Mouse (Mus musculus) fibroblast of lung, adult 2 months (primary cell): ENCODE data around the gene Zkscan16.

Experiments used
- DNase-seq: peaks from one replicate; pipeline ENCODE4 v3.0.0-alpha.2; 2011; ENCODE audit warnings: low read depth

The Zkscan16 gene

GRCm38 (mm10) chr4:58941638-58942037 is 1.8 kb upstream of the Zkscan16 start:
- no peak for DNase-seq

- no peak for DNase-seq
Observed at GRCm38 (mm10) chr4:58942942-58943341, 486 bp upstream of the Zkscan16 start.

- no peak for DNase-seq
Observed at GRCm38 (mm10) chr4:58944206-58944553, 752 bp downstream of the Zkscan16 start.

- no peak for DNase-seq
Observed at GRCm38 (mm10) chr4:58944695-58945094, 1.3 kb downstream of the Zkscan16 start.

- no peak for DNase-seq
Observed at GRCm38 (mm10) chr4:58948391-58948790, 5.0 kb downstream of the Zkscan16 start.

GRCm38 (mm10) chr4:58952630-58953029 is 9.2 kb downstream of the Zkscan16 start:
- DNase-seq: no peak

DNA sequence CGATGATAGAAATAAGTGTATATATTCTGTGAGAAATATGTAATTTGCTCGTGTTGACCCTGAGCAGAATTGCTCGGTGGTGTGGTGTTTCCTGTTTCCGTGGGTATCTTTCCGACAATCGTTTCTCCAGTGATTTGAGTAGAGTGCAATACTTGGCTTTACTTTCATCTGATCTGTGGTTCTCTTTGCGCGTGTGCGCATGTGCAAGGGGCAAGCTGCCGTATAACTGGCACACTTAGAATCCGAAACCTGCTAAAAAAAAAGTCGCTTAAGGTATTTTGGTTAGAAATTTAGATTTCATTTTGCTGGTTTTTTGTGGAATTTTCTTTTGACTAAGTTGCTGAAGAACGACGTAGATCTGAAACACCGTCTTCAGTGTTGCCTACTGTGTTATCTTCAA is 18.3 kb downstream of the Zkscan16 start:
- DNase-seq: no peak

DNA sequence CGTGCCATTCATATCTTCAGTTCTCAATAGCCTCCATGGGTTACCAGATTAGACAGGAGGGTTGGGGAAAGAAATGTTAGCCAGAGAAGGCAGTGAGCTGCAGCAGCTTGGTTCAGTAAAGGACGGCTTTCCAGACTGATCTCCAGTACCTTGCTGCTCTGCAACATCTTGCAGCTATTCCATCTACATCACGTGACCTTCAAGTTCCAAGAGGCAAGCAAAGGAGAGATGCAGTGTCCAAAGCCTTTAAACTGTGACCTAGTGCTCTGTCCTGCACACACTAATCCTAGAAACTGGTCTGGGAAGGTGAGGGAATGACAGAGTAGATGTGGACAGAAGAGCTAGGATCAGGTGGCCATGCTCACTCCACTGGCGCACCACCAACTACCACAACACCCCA is 19.8 kb downstream of the Zkscan16 start:
- no peak for DNase-seq

GRCm38 (mm10) chr4:58965136-58965535 is 21.7 kb downstream of the Zkscan16 start:
- peak; percentile 16 for DNase-seq

- DNase-seq: no peak
Observed at GRCm38 (mm10) chr4:58970678-58971077, 27.2 kb downstream of the Zkscan16 start.

GRCm38 (mm10) chr4:58975711-58976110 is 32.3 kb downstream of the Zkscan16 start:
- DNase-seq: no peak

DNA sequence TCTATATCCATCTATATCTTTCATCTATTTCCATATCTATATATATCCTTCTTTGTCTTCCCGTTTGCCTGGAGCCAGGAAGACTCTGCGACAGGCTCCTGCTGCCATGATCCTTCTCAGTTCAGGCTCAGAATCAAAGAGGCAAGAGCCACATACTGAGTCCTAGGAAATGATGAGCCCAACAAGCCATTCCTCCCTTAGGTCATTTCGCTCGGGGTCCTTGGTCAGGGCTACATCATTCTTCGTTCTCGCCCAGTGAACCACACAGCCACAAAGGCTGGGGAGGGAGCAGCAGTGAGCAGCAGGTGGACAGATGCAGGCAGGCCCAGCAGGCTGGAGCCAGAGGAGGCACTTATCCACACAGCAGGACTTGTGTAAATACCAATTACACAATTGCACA is 38.0 kb downstream of the Zkscan16 start:
- DNase-seq: no peak

DNA sequence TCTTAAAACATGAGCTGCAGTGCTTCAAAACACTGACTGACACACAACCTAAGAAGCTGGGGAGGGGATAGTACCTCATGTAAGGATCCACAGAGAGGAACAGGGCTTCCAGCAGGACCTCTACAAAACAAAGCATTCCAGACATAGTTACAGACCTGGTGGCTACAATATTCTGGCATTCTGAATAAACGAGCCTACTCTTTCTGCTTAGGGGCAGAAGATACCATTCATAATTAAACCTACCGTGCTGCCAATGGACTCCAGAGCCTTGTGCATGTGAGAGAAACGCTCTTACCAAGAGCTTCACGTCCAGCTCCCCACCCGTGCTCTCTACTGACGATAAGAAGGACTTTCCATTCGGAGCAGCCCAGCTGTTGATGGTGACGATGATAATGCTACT is 39.4 kb downstream of the Zkscan16 start:
- no peak for DNase-seq

GRCm38 (mm10) chr4:58985157-58985648 is 41.8 kb downstream of the Zkscan16 start:
- DNase-seq: peak; percentile 46

DNA sequence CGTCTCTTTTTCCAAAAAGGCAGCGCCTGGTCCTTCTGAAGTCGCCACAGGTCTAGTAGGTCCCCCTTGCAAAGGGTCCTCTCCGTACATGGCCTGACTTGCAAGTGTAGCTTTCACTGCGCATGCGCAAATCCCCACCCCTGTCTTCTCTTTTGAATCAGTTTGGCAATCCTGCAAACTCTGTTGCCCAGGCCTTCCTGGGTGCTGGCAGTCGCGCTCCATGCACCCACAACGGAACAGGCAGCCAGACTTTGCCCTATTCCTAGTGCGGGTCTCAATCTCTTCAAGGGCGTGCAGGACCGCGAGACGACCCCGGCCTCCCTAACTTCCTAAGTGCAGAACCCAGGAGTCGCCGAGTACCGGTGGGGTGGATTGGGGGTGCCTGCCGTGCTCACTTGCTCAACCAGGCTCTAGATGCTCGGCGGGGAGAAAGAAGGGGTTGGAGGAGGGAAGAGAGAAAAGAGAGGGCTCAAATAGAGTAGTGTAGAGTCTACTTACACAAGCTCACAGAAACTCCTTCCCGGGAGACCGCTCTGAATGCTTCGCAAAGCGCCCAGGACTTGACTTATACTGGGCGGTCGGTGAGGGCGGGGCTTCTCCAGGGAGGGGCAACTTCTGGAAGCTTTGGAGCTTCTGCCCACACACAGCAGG is 43.2 kb downstream of the Zkscan16 start, which contains the start of gene Ptgr1:
Gene Ptgr1, minus strand, starts transcription at position 580 of the 651 bp plus-strand sequence.
- peak; percentile 44 for DNase-seq

DNA sequence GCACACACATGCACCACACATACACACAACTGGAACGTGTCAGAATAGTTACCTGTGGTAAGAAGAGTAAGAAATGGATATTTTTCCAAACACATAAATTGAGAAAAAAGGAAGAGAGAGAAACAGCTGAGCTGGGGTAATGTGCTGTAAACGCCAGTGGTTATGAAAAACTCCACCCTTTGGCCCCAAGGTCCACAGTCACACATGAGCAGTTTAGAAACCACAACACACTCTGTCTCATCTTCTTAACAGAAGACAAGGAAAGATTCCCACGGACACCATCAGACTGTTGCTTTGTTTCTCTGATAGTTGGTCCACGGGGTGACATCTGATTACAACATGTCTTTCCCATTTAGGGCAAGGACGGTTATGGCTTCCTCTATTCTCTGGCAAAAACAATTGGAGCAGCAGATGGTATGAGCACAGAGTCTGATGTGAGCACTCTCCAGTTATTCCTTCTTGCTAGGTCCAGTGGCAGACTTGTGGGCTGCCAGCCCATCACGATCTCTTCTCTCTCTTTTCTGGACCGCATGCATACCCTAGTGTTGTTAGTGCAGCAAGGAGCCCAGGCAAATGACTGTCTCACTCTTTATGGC is 46.0 kb downstream of the Zkscan16 start:
- DNase-seq: no peak

GRCm38 (mm10) chr4:58990609-58991434 is 47.4 kb downstream of the Zkscan16 start:
- DNase-seq: no peak

DNA sequence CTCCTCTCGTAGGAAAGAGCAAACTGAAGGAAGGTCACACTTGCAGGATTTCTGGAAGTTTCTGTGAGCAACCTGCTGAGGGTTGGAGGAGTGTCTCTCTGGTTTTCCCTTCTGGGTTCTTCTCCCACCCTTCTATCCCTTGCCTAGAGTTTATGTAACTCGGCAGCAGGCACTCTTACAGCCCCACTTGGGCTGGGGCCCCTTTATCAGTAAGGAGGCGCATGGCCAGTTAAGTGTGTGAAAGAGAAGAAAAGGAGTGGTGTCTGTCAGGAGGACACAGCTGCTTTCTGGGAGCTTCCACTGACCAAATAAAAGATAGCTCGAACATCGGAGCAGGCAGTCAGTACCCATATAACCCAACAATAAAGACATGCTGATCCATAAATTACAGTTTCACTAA is 48.8 kb downstream of the Zkscan16 start:
- DNase-seq: no peak

DNA sequence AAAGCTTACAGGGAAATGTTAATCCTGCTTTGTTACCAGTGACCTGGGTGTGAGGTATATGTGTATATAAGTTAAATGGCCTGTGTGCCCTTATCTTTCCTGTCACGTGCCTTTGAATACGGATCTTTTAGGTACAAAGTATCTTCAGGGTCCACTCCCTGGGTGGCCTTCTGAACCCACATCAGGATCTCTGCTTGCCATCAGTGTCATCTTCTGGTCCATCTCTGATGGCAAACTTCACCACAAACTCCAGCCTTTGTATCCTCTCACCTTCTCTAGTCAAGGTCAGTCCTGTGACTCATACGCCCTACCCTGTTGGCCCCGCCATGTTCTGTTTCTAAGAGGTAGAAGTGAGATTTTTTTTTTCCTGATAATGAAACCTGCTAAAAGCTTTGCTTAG is 51.3 kb downstream of the Zkscan16 start, which contains the start of gene Dnajc25:
Gene Dnajc25, plus strand, starts transcription at position 301 of the 400 bp plus-strand sequence.
- DNase-seq: no peak

DNA sequence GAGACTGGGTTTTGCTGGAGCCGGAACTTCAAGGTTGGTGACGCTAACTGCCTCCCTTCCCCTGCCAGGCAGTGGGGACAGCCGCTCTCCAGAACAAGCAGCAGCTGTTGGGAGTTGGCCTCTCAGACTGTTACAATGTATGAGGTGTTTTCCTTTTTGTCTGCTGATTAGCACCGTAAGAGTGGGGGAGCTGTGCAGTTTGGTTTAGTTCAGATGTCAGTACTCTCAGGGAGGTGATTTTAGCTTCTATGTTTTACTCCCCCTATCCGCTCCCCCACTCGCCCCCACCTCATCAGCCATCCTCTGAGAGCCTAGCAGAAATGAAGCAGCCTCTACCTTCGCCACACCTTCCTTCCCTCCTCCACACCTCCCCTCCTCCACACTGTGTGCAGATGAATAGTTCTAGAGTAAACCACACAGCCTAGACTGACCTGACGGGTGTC is 51.8 kb downstream of the Zkscan16 start:
- no peak for DNase-seq

DNA sequence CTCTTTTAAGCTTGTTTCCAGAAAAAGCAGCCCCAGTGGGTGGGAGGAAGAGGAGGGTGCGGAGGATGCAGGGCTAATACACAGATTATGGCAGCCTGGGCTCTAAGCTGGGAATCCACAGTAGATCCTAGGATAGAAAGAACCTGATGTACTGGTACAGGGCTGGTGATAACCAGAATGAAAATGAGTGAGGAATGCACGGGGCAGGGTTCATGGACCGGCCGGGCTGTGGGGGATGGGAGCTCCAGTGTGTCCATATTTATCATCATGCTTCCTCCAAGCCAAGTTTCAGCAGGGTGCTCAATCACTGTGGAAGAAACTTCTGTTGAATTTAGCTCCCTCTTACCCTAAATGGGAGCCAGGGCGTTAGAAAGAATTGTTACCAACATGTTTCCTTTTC is 53.7 kb downstream of the Zkscan16 start:
- no peak for DNase-seq

- DNase-seq: no peak
Observed at GRCm38 (mm10) chr4:58998688-58999087, 55.3 kb downstream of the Zkscan16 start.

DNA sequence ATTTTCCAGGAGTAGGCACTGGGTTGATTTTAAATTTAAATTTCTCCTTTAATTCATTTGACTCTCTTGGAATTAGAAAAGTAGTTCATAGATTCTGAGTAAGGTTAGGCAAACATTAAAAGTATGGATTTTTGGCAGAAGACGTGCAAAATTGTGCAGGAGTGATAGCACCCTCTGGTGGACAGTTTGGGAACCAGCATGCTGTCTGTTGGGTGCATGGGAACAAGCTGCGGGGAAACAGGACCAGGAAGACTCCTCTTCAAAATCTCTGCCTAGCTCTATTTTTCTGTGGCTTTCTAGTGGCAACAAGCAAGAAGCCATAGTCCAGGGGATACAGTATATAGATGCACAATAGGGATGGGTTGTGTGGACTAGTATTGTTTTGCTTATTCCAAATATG is 56.3 kb downstream of the Zkscan16 start:
- DNase-seq: peak; percentile 44
